Mouse (Mus musculus) urinary bladder, postnatal 10 days (tissue): ENCODE results near the gene Ablim2.
A peak's percentile ranks its signal among the peaks of the same experiment; 100 is the strongest.

ENCODE experiments used
- DNase-seq: peaks from one replicate; pipeline ENCODE4 v3.0.0; 2022; ENCODE audit warnings: low spot score

The Ablim2 gene

GRCm38 (mm10) chr5:35884689-35885088, 127.0 kb downstream of the Ablim2 start:
- DNase-seq, result no peak

- no peak for DNase-seq
Observed at GRCm38 (mm10) chr5:35888959-35889358, 131.3 kb downstream of the Ablim2 start.

- DNase-seq, result no peak
Observed at GRCm38 (mm10) chr5:35889641-35890040, 132.0 kb downstream of the Ablim2 start.

GRCm38 (mm10) chr5:35890985-35891730, 133.5 kb downstream of the Ablim2 start:
- DNase-seq, result no peak

- no peak for DNase-seq
Observed at GRCm38 (mm10) chr5:35892363-35892762, 134.7 kb downstream of the Ablim2 start.

GRCm38 (mm10) chr5:35893093-35893804, 135.6 kb downstream of the Ablim2 start, which contains the start of gene Afap1:
Afap1 (plus strand) TSS chr5:35893319.
- DNase-seq, result peak; percentile 96

GRCm38 (mm10) chr5:35893805-35894260, 136.2 kb downstream of the Ablim2 start:
- no peak for DNase-seq

GRCm38 (mm10) chr5:35894295-35895047, 136.8 kb downstream of the Ablim2 start:
- no peak for DNase-seq

GRCm38 (mm10) chr5:35895926-35896325, 138.2 kb downstream of the Ablim2 start:
- DNase-seq, result no peak

- no peak for DNase-seq
Observed at GRCm38 (mm10) chr5:35896556-35896955, 138.9 kb downstream of the Ablim2 start.

- no peak for DNase-seq
Observed at GRCm38 (mm10) chr5:35897147-35897546, 139.5 kb downstream of the Ablim2 start.

- DNase-seq, result no peak
Observed at GRCm38 (mm10) chr5:35898114-35898513, 140.4 kb downstream of the Ablim2 start.

GRCm38 (mm10) chr5:35898994-35899393, 141.3 kb downstream of the Ablim2 start:
- DNase-seq, result no peak

GRCm38 (mm10) chr5:35900401-35901225, 142.9 kb downstream of the Ablim2 start:
- no peak for DNase-seq

GRCm38 (mm10) chr5:35901226-35901809, 143.6 kb downstream of the Ablim2 start:
- no peak for DNase-seq

GRCm38 (mm10) chr5:35903456-35903855, 145.8 kb downstream of the Ablim2 start:
- no peak for DNase-seq

GRCm38 (mm10) chr5:35905283-35905682, 147.6 kb downstream of the Ablim2 start:
- no peak for DNase-seq

- DNase-seq, result no peak
Observed at GRCm38 (mm10) chr5:35907090-35907489, 149.4 kb downstream of the Ablim2 start.

- DNase-seq, result no peak
Observed at GRCm38 (mm10) chr5:35907633-35908426, 150.2 kb downstream of the Ablim2 start.
